Mouse (Mus musculus) adrenal gland, postnatal 10 days (tissue): ENCODE data around the gene Sergef. TPM values are rescaled to one million over a fixed set of nuclear protein-coding genes. Genes with fewer than 3 reads are reported as not detected.

Experiments
- DNase-seq: peaks from one replicate; pipeline ENCODE4 v3.0.0; 2021; ENCODE audit warnings: mixed read lengths
- total RNA-seq, 2 experiments: library from RNA; stranded (reverse); gene quantifications; 2 replicates each; pipeline ENCODE4 v1.2.3; 2021

Sergef gene
- total RNA-seq, 2 experiments from 2014 or later, result 9.7 to 14.4 TPM

DNA sequence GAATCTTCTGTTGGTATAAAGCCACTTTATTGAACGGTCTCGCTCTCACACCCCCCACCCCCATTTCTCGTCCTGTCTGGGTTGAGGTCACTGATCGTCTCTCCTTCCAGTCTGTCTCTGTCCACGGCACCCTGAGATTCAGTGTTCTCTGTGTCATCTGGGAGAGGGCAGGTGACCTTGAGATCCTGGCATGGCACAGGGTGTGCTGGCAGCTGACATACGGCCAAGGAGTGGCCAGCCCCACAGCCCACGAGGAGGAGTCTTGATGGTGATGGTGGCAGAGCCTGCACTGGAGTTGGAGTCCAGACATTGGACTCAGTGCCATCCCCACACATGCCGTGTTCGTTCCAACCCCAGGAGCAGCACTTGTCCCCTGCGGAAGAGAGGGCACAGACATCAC, 196.4 kb downstream of the Sergef start:
- DNase-seq, result peak; percentile 32

- DNase-seq, result no peak
These were observed 201.0 kb downstream of the Sergef start for GRCm38 (mm10) chr7:46438537-46439141.

DNA sequence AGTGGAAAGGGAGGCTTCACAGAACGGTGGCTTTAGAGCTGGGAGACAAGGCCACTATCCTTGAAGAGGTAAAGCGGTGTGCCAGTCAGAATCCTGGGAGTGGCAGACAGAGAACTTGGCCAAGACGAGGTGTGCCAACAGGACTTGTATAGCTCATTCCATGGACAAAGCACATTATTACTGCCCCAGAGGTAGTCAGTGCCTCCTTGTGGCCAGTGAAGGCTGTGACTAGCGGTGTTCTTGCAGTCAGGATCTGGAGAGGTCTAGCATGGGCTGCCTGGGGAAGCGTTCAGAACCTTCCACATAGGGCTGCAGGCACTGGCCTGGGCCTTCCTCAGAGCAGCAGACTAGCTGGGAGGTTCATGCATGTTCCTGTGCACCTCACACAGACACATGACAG, 203.8 kb downstream of the Sergef start:
- no peak for DNase-seq

DNA sequence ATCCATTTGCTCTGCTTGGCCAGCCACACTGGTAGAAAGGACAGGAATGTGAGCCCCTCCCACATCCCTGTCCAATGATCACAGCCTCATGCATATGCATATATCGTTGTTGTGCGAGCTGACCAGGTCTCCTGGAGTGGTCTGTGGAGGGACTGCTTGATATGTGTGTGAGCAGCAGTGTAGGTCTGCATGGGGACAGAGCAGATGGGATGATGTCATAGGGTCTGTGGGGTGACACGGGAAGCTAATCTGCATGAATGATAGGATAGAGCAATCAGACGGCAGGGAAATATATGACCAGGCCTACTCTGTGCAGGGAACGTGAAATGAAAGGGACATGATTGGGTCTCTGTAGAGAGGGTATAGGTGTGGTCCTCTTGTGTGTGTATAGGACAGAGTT, 205.7 kb downstream of the Sergef start:
- DNase-seq, result no peak

GRCm38 (mm10) chr7:46425012-46425411, 214.6 kb downstream of the Sergef start:
- no peak for DNase-seq

DNA sequence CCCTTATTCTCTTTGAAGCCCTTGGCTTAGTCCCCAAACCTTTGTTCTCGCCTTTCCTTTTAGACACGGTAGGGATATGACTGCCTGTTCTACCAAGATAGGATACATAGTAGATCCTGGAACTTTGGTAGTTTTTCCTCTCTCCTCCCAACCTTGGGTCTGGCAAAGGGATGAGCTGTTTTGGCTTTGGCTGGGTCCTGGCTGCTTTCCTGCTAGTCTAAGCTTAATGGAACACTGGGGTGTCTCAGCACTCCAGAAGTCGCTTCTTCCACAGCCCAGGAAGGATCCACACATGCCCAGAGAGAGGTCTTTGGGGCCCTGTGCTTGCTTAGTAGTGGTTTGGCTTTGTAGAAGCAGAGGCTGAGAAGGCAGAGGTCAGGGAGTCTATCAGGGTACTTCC, 215.7 kb downstream of the Sergef start:
- no peak for DNase-seq

DNA sequence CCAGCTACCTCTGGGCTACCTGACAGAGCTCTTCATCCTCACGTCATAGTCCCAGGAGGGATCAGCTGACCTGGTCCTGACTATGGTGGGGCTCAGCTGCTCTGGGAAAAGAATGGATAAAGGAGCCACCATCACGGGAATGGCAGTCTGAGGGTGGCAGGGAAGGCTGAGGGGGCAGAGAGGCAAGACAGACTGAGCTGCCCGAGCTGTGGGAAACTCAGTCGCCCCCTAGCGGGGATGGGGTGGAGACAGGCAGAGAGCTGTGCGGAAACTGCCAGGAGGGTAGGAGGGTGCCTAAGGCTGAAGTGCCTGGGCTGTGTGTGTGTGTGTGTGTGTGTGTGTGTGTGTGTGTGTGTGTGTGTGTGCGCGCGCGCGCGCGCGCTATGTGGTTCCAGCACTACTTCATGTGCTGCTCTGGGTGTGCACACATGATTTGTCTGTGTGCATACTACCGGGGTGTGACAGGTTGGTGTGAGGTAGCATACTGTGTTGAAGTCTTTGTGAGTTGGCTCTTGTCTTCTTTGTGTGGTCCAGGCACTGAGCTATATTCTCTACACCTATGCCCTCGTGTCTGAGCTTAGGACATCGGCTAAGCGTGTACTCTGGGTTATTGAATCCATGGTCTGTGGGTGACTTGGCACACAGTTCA, 216.7 kb downstream of the Sergef start:
- peak; percentile 73 for DNase-seq

DNA sequence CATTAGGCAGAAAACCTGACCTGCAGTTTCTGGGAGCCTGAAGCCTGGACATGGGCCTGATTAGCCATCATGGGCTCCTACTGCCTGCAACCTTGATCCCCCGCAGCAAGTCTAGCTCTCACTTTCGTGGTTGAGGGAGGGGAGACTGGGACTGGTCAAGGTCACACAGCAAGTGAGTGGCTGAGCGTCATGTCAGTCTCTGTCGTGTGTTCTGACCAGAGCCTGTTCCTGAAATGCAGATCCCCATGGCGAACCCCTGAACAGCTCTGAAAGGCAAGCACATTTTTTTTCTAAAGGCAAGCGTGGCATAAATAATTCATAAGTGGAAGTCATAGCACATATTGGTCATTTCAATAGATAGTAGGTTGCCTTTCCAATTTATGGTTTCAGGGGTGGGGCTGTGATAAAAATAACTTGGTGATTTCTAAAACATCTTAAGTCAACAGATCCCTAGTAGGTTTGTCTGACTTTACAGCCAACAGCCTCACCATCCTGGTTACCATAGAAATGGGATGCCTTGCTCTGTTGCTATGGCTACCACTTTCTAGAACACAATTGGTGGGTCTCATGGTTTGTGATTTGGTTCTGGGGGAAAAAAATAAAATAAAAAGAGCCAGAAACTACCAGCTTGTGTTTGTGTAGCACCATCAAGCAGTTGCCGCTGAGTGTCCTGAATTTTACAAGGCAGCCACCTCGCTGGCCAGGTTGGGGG, 217.4 kb downstream of the Sergef start:
- DNase-seq, result no peak

GRCm38 (mm10) chr7:46421535-46421934, 218.1 kb downstream of the Sergef start:
- no peak for DNase-seq

GRCm38 (mm10) chr7:46418102-46418622, 221.4 kb downstream of the Sergef start:
- DNase-seq, result no peak

DNA sequence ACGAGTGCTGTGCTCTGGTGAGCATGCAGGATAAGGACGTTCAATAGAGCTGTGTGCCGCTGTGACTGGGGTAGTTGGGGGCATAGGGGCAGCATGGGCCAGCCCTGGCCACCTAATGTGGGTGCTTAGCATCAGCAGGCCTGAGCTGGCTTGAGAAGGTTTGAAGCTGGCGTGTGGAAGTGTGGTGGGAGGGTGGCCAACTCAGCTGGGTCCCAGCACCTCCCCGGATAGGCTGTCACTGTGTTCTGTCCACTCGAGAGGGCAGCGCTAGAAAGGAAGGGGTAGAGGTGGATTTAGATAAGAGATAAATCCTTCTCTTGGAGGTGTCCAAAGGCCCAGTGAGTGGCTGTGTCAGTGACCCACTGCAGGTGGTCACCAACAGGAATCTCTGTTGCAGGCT, 222.1 kb downstream of the Sergef start:
- DNase-seq, result no peak

DNA sequence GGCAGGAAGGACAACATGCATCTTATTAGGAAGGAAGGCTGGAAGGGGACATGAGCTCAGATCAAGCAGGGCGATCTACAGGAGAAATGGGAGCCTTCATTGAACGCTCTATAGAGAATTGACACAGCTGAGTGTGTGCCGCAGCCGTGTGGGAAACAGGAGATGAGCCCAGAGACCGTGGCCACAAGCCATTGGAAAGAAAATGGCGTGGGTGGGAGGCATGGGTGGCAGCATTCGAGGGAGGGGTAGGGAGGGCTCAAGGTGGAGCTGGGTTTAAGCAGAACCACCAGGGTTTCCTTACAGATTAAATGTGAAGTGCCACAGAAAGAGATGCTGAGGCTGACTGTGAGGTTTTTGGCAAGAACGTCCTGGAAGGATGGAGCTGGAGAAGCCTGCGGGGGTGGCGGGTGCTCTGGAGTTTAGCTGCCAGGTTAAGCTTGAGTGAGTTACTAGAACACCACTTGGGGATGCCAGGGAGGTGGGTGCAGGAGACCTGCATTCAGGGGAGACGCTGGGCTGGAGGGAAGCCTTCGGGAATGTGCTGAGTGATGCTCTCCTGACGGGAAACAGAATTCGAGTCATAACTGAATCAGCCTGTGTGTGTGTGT, 223.7 kb downstream of the Sergef start:
- DNase-seq, result no peak

GRCm38 (mm10) chr7:46413959-46414725, 225.5 kb downstream of the Sergef start:
- no peak for DNase-seq

- DNase-seq, result no peak
These were observed 226.8 kb downstream of the Sergef start for GRCm38 (mm10) chr7:46412823-46413222.

GRCm38 (mm10) chr7:46410727-46411126, 228.9 kb downstream of the Sergef start:
- DNase-seq, result no peak

GRCm38 (mm10) chr7:46409204-46409789, 230.3 kb downstream of the Sergef start:
- no peak for DNase-seq

DNA sequence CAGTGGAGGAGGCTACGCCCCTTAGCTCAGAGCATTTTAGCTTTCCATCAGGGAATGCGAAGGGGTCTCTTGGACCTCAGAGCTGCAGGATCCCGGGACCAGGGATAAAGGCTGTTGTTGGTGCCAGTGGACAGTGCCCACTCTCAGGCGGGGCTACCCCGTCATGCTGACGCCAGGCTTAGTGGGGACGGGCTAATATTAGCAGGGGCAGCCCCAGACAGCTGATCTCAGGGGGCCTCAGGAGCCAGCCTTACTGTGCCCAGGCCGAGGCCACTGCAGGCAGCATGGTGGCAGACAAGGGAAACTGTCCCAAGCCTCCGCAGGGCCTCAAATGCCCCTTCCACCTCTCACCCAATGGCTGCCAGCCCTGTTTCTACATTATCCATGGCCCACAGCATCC, 231.0 kb downstream of the Sergef start:
- no peak for DNase-seq

- DNase-seq, result no peak
These were observed 234.9 kb downstream of the Sergef start for GRCm38 (mm10) chr7:46404756-46405155.

DNA sequence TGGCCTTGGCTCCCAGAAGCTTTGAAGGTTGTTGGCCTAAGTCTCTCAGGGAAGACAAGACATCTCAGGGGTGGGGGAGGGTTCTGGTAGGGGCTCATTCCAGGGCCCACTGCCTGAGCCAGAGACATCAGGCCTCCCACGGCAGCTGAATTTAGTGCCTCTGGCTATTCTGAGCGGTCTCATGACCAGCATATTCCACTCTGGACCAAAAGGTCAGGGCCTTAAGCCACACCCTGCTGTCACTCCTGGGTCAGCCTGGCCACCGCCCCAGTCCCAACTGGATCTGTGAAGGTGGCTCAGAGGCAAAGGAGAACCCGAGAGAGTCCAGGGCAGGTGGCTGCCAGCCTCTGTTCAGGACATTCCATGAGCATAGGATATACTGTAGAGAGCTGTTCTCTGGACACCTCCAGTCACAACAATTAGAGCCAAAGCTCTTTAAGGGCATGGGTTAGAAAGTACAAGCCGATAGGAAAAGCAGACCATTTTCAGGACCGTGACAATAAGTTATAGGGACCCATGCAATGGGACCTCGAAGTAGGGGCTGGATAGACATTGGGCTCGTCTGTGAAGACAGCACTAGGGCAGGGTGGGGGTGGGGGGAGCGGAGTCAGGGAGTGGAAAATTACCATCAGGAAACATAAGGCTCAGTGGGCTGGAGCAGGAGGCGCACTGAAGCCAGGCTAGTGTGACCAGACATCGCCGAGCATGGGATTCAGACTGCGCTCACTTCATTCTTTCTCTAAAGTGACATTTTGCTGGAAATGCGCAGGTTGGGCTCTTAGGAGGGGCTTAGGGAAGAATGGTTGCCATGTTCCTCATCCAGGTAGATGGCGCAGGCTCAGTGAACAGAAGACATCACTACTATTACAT, 235.8 kb downstream of the Sergef start:
- no peak for DNase-seq

DNA sequence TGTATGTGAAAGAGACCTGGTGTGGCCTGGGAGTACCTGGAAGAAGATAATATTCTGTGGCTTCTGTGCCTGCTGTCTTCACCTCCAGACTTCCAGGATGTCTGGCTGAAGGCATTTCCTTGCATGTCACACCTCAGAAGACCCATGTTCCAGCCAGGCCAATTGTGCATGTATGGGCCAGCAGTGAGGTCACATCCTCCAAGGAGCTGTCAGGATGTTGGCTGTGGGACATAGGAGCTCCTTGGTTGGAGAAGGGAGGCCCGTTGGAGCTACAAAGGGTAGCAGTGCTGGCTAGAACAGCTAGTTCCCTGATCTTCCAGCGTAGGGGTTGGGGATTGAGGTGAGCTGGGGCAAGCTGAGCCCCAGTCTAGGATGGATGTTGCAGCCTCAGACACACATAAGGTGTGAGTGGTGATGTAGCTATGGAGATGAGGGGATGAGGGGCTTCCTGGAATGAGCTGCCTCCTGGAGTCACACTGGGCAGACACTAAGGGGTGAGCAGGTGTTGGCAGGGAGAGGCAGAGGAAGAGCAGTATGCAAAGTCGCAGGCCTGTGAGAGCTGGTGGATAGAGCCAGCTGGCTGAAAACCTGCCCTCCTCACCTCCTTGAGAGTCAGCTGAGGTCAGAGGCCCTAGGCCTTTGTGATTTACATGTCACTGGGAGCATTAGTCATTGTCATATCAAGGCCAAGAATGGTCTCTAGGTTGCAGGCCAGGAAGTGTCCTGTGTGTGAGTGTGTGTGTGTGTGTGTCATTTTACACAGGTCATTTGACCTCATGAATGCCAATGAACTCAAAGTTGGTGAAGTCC, 238.0 kb downstream of the Sergef start:
- DNase-seq, result no peak
